Mouse (Mus musculus) stomach, postnatal 0 days (tissue): ENCODE measurements around the gene Padi1. TPM values are rescaled to one million over a fixed set of nuclear protein-coding genes. Genes with fewer than 3 reads are reported as not detected.

Experiments used
- ATAC-seq: fragments of 200-750 bp; cut with Nextera tagmentation; 2 replicates; pipeline ENCODE4 v1.8.0; 2017; ENCODE audit not compliant: low FRiP score, low TSS enrichment
- DNase-seq: peaks from one replicate; pipeline ENCODE4 v3.0.0-alpha.2; 2016; ENCODE audit warnings: low spot score
- H3K27ac ChIP-seq: fragments of 300-500 bp; sonication (generic); replicated peaks from 2 replicates; pipeline ENCODE4 v1.5.1; 2014; ENCODE audit warnings: mild to moderate bottlenecking, control low read depth
- H3K27me3 ChIP-seq: fragments of 300-500 bp; sonication (generic); 2 replicates; pipeline ENCODE4 v1.6.1; 2014; ENCODE audit warnings: low read length; ENCODE audit not compliant: control insufficient read depth, insufficient read depth
- H3K36me3 ChIP-seq: fragments of 300-500 bp; sonication (generic); 2 replicates; pipeline ENCODE4 v1.6.1; 2014; ENCODE audit warnings: low read length, mixed read lengths; ENCODE audit not compliant: control insufficient read depth, insufficient read depth
- H3K4me1 ChIP-seq: fragments of 300-500 bp; sonication (generic); replicated peaks from 2 replicates; pipeline ENCODE4 v1.6.1; 2014; ENCODE audit warnings: antibody characterized with exemption; ENCODE audit not compliant: control insufficient read depth, insufficient read depth
- H3K4me2 ChIP-seq: fragments of 300-500 bp; sonication (generic); replicated peaks from 2 replicates; pipeline ENCODE4 v1.6.1; 2014; ENCODE audit warnings: low read depth, mild to moderate bottlenecking, control low read depth, moderate library complexity
- H3K4me3 ChIP-seq: fragments of 300-500 bp; sonication (generic); 2 replicates; pipeline ENCODE4 v1.5.1; 2014; ENCODE audit warnings: low read depth, low read length, control low read depth
- H3K9ac ChIP-seq: fragments of 300-500 bp; sonication (generic); 2 replicates; pipeline ENCODE4 v1.6.1; 2014; ENCODE audit warnings: mild to moderate bottlenecking, low read length, control low read depth, mixed read lengths
- H3K9me3 ChIP-seq: fragments of 300-500 bp; sonication (generic); 2 replicates; pipeline ENCODE4 v1.6.1; 2016; ENCODE audit warnings: low read length; ENCODE audit not compliant: control insufficient read depth
- CTCF ChIP-seq: IDR thresholded peaks from 2 replicates; pipeline ENCODE4 v1.5.1; 2016; ENCODE audit warnings: antibody characterized with exemption, low read depth, mild to moderate bottlenecking, moderate library complexity
- EP300 ChIP-seq: optimal IDR thresholded peaks from 2 replicates; pipeline ENCODE3; 2016; ENCODE audit warnings: antibody characterized with exemption
- WGBS: fragments of 180-500 bp; shearing (Covaris S2); extraction: QIAGEN DNeasy Blood & Tissue Kit; methylation state at CpG from one replicate; pipeline ENCODE4 v1.1.7; 2014; 5-methylcytosine and 5-hydroxymethylcytosine counted together
- polyA plus RNA-seq: library from polyadenylated mRNA; unstranded; fragments of >200 nt; fragmentation: Nextera tagmentation; extraction: Ambion mirVana; gene quantifications from 2 replicates; pipeline ENCODE4 v1.2.1, GENCODE M21; 2015

Padi1 gene
- polyA plus RNA-seq, 1 experiment from 2014 or later, result 1.3 TPM

DNA sequence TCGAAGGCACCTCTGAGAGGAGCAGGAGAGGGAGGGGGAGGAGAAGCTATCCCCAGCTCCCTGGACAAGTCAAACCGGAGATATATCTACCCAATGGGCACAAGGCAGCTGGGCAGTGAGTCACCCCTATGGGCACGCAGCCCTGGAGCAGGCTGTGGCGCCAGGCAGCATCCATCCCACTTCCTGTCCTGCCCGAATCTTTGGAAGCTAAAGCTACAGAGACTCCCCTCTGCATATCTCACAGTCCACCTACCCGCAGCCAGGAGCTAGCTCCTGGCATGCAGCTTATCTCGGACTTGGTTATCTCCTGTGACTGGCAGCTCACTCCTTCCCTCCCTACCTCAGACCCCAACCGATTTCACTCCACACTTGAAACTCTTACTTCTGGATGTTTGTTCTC, 36.5 kb downstream of the Padi1 start:
- Histone ChIP-seq H3K4me2 (no peak overlapping the region), H3K4me3 (no peak overlapping the region), H3K27ac (no peak overlapping the region), H3K9me3 (no peaks in the 10 kb centered on the region), H3K36me3 (no peaks in the 10 kb centered on the region), H3K27me3 (no peaks in the 10 kb centered on the region), H3K4me1 (no peaks in the 10 kb centered on the region), H3K9ac (no peak overlapping the region)
- 59% methylated on average over 8 of the region's 8 CpGs for WGBS
- DNase-seq (no peak), ATAC-seq (no peak)
- TF ChIP-seq EP300 (no peak), CTCF (no peak)

DNA sequence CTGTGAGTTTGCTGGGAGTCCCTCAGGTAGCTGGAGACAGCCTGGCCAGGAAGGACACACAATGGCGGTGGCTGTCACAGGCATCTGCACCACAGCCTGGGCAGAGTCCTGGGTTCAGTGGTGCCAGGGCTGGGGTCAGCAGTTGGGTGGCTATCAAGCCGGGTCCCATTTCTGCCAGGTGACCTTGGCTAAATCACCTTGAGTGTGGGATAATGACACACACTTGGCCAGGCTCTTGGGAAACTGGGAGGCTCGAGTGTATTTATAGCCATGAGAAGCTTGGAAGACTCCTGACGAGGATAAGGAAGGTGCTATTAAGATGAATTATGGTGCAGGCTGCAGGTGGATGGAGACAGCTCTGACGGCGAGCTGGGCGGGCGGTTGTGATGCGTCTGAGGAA, 41.0 kb downstream of the Padi1 start:
- Histone ChIP-seq H3K4me2 (no peak overlapping the region), H3K9ac (no peak overlapping the region), H3K27me3 (no peaks in the 10 kb centered on the region), H3K4me3 (no peak overlapping the region), H3K27ac (no peak overlapping the region), H3K4me1 (no peaks in the 10 kb centered on the region), H3K9me3 (no peaks in the 10 kb centered on the region), H3K36me3 (no peaks in the 10 kb centered on the region)
- DNase-seq (no peak), ATAC-seq (no peak)
- no peak for TF ChIP-seq EP300
- 73% methylated on average over 9 of the region's 9 CpGs for WGBS

DNA sequence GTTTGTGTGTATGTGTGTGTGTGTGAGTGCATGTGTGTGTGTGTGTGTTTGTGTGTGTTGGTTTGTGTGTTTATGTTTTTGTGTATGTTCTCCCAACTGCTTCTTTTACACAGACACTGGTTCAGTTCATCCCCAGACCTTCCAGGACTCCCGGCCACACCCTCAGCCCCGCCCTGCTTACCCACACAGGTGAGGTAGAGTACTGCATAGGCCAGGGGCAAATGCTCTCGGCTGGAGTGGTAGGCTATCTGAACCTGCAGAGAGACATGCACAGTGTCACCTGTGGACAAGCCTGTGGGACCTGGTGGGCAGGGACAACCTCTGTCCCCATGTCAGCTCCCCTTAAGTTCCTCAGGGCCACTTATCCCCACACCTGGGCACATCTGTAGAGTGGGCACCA, 44.2 kb downstream of the Padi1 start:
- Histone ChIP-seq H3K9me3 (no peaks in the 10 kb centered on the region), H3K27ac (no peak overlapping the region), H3K9ac (no peak overlapping the region), H3K4me3 (no peak overlapping the region), H3K4me2 (no peak overlapping the region), H3K4me1 (no peaks in the 10 kb centered on the region), H3K36me3 (no peaks in the 10 kb centered on the region), H3K27me3 (no peaks in the 10 kb centered on the region)
- no peak for TF ChIP-seq EP300
- TF ChIP-seq CTCF, result no peak
- DNase-seq (no peak), ATAC-seq (no peak)
- WGBS, result 54% methylated on average over 3 of the region's 3 CpGs

DNA sequence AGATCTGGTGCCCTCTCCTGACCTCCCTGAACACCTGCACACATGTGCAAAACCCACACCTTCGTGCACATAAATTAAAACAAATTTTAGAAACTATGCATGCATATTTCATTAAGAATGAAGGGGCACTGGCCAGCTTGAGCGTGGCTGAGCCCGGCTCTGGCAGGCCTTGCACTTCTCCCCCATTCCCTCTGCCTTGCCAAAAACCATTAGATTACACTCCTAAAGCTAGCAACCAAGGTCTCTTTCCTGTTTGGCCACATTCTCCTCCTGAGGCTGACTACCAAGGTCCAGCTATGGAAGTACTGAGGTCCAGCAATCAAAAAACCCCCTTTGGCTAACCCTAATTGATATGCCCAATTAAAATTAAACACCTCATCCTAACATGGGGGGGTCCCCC, 48.8 kb downstream of the Padi1 start:
- TF ChIP-seq EP300 (no peak), CTCF (no peak)
- Histone ChIP-seq H3K36me3 (no peaks in the 10 kb centered on the region), H3K4me1 (no peaks in the 10 kb centered on the region), H3K9ac (no peak overlapping the region), H3K27me3 (no peaks in the 10 kb centered on the region), H3K4me3 (no peak overlapping the region), H3K4me2 (no peak overlapping the region), H3K27ac (no peak overlapping the region), H3K9me3 (no peaks in the 10 kb centered on the region)
- WGBS, result 73% methylated on average over 3 of the region's 3 CpGs
- DNase-seq (no peak), ATAC-seq (no peak)

DNA sequence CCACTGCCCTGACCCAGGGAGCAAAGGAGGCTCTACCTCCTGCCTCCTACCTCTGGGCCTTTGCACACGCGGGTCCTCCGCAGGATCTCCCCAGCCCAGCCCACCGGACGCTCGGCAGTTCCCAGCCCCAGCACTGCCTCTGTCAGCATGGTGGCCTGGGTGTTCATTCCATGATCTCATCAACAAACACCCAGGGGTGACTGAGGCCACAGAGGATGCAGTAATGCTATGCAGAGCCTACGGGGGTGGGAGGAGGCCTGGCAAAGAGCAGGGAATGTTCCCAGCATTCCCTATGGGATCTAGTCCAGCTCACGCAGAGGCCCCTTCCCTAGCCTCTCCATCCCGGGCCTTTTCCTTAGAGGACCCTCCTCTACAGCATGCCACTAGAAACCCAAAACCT, 50.9 kb downstream of the Padi1 start:
- TF ChIP-seq CTCF (no peak), EP300 (no peak)
- no peak overlapping the region for H3K4me2 ChIP-seq
- H3K36me3 ChIP-seq, result no peaks in the 10 kb centered on the region
- no peaks in the 10 kb centered on the region for H3K27me3 ChIP-seq
- no peak for ATAC-seq
- 80% methylated on average over 9 of the region's 9 CpGs for WGBS
- no peak overlapping the region for H3K4me3 ChIP-seq
- no peaks in the 10 kb centered on the region for H3K9me3 ChIP-seq
- no peak for DNase-seq
- no peaks in the 10 kb centered on the region for H3K4me1 ChIP-seq
- H3K9ac ChIP-seq, result no peak overlapping the region
- no peak overlapping the region for H3K27ac ChIP-seq

DNA sequence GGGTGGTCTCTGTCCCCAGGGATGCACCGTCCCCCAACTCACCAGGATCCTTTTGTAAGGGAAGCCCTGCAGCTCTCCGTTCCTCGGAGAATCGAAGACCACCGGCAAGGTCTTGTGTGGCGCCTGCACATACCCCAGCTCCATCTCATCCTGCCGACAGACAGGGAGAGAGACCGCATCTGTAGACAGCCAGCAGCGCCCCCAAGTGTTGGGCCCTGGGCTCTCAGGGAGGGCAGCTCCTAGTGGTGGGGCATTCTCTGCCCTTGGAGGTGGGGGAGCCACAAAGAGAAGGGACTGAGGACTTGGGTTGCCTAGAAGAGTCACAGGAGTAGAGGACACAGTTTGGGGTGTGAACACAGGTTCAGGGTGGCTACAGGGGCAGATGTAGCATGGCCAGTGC, 51.8 kb downstream of the Padi1 start:
- Histone ChIP-seq H3K27me3 (no peaks in the 10 kb centered on the region), H3K27ac (no peak overlapping the region), H3K4me2 (no peak overlapping the region), H3K36me3 (no peaks in the 10 kb centered on the region), H3K4me1 (no peaks in the 10 kb centered on the region), H3K9me3 (no peaks in the 10 kb centered on the region), H3K9ac (no peak overlapping the region), H3K4me3 (no peak overlapping the region)
- ATAC-seq, result no peak
- TF ChIP-seq CTCF (peak; percentile 57), EP300 (no peak)
- no peak for DNase-seq
- WGBS, result 73% methylated on average over 9 of the region's 9 CpGs
